Mouse (Mus musculus) small intestine, adult 2 months (tissue): ENCODE results near the gene Acap2. TPM values are rescaled to one million over a fixed set of nuclear protein-coding genes. Genes with fewer than 3 reads are reported as not detected.

Experiments
- H3K27ac ChIP-seq: fragments of 200-500 bp; 2 replicates; pipeline ENCODE4 v1.5.1; 2012; ENCODE audit warnings: low read depth, low read length, control low read depth, inconsistent platforms; ENCODE audit not compliant: insufficient read depth
- H3K27me3 ChIP-seq: fragments of 200-500 bp; 2 replicates; pipeline ENCODE4 v1.6.1; 2012; ENCODE audit warnings: mild to moderate bottlenecking, moderate library complexity, low read length, inconsistent platforms; ENCODE audit not compliant: control insufficient read depth, insufficient read depth
- H3K36me3 ChIP-seq: fragments of 200-500 bp; 2 replicates; pipeline ENCODE4 v1.6.1; 2012; ENCODE audit warnings: mild to moderate bottlenecking, low read length, control low read depth, inconsistent platforms; ENCODE audit not compliant: control insufficient read depth, insufficient read depth
- H3K4me1 ChIP-seq: fragments of 200-500 bp; 2 replicates; pipeline ENCODE4 v1.6.1; 2012; ENCODE audit warnings: low read length, inconsistent platforms, mixed read lengths; ENCODE audit not compliant: control insufficient read depth, insufficient read depth, insufficient read length
- H3K4me3 ChIP-seq: fragments of 200-500 bp; 2 replicates; pipeline ENCODE4 v1.5.1; 2012; ENCODE audit warnings: low read depth, mild to moderate bottlenecking, control low read depth, inconsistent platforms, low read length, moderate library complexity
- CTCF ChIP-seq: fragments of 200-500 bp; IDR thresholded peaks from 2 replicates; pipeline ENCODE4 v1.5.1; 2012; ENCODE audit warnings: low read depth, mild to moderate bottlenecking, control low read depth, inconsistent platforms, low read length, moderate library complexity, mixed read lengths; ENCODE audit not compliant: insufficient replicate concordance, insufficient read length; ENCODE audit errors: extremely low read depth
- POLR2A ChIP-seq: fragments of 200-500 bp; IDR thresholded peaks from 2 replicates; pipeline ENCODE4 v1.6.1; 2012; ENCODE audit warnings: low read depth, mild to moderate bottlenecking, control low read depth, inconsistent platforms, low read length, moderate library complexity
- WGBS: fragments of 180-500 bp; shearing (Covaris S2); methylation state at CpG from one replicate; pipeline ENCODE4 v1.1.7; 2018; 5-methylcytosine and 5-hydroxymethylcytosine counted together
- polyA plus RNA-seq: library from polyadenylated mRNA; depleted of rRNA; stranded (reverse); fragments of >200 nt; gene quantifications from 2 replicates; pipeline ENCODE4 v1.2.3, GENCODE M21; 2012

The Acap2 gene
- polyA plus RNA-seq, 1 experiment: 9.1 TPM

GRCm38 (mm10) chr16:31238281-31238680 lies 37.2 kb upstream of the Acap2 start:
- WGBS: 93% methylated on average over 5 of the region's 5 CpGs
- H3K4me1 ChIP-seq: peaks cover 22% of the 10 kb centered on the region
- no peaks in the 10 kb centered on the region for H3K27me3 ChIP-seq
- H3K4me3 ChIP-seq: no peak overlapping the region
- no peaks in the 10 kb centered on the region for H3K36me3 ChIP-seq
- no peak overlapping the region for H3K27ac ChIP-seq
- TF ChIP-seq CTCF (no peak), POLR2A (no peak)

DNA sequence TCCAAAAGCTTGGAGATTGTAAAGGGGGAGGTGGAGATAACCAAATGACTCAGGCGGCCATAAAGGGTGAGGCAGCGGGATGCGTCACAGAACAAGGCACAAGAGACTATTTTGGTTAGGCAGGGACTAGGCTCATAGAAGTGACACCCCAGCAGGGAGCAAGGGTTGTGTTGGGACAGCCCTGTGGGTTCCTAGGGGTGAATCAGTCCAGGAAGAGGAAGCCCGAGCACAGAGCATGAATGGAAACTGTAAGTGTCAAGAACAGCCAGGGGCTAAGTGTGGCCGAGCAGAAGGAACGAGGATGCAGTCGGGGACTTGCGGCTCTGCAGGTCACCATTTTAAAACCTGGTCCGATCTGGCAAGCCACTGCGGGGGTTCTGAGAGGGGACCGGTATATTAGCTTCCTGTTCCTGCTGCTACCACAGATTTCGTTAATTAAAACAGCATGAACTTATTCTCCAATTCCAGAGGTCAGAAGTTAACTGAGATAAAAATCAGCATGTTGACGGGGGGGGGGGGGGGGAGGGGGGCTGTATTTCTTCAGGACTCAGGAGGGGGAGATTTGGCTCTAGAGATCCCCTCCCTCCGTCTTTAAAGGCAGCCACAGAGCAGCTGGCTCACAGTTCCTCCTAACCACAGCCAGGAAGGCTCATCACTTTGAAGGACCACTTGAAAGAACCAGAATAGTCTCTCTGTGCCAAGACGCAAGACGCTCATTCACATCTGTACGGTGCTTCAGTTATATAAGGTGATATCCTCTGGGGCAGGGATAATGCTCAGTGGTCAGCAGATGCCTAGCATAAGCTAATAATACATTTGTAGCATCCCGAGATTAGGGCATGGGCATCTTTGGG lies 34.6 kb upstream of the Acap2 start:
- TF ChIP-seq POLR2A (0 out of 2 replicates have a peak, but pooled peaks have one; percentile 6), CTCF (no peak)
- H3K4me3 ChIP-seq: peak overlapping the region; percentile 46
- peaks cover 22% of the 10 kb centered on the region for H3K4me1 ChIP-seq
- H3K27me3 ChIP-seq: no peaks in the 10 kb centered on the region
- no peaks in the 10 kb centered on the region for H3K36me3 ChIP-seq
- 21% methylated on average over 18 of the region's 18 CpGs for WGBS
- H3K27ac ChIP-seq: no peak overlapping the region

- WGBS: 85% methylated on average over 12 of the region's 12 CpGs
- Histone ChIP-seq H3K36me3 (no peaks in the 10 kb centered on the region), H3K27ac (no peak overlapping the region), H3K27me3 (no peaks in the 10 kb centered on the region), H3K4me1 (peaks cover 22% of the 10 kb centered on the region), H3K4me3 (no peak overlapping the region)
- TF ChIP-seq POLR2A: no peak
- TF ChIP-seq CTCF: no peak
Observed at GRCm38 (mm10) chr16:31234808-31235456, 33.9 kb upstream of the Acap2 start.

- H3K27ac ChIP-seq: peak overlapping the region; percentile 36; the same call in 1 of the 2 replicates
- 53% methylated on average over 3 of the region's 3 CpGs for WGBS
- H3K36me3 ChIP-seq: no peaks in the 10 kb centered on the region
- no peak overlapping the region for H3K4me3 ChIP-seq
- no peak for TF ChIP-seq CTCF
- no peak for TF ChIP-seq POLR2A
- peaks cover 22% of the 10 kb centered on the region for H3K4me1 ChIP-seq
- H3K27me3 ChIP-seq: no peaks in the 10 kb centered on the region
Observed at GRCm38 (mm10) chr16:31234356-31234755, 33.3 kb upstream of the Acap2 start.

- Histone ChIP-seq H3K36me3 (no peaks in the 10 kb centered on the region), H3K4me1 (peaks cover 22% of the 10 kb centered on the region), H3K4me3 (peak overlapping the region; percentile 50), H3K27me3 (no peaks in the 10 kb centered on the region), H3K27ac (peak overlapping the region; percentile 70)
- WGBS: 8% methylated on average over 20 of the region's 20 CpGs
- TF ChIP-seq POLR2A (peak; percentile 28; the same call in 1 of the 2 replicates), CTCF (no peak)
Observed at GRCm38 (mm10) chr16:31233541-31234339, 32.7 kb upstream of the Acap2 start.

GRCm38 (mm10) chr16:31233167-31233498 lies 32.1 kb upstream of the Acap2 start:
- Histone ChIP-seq H3K4me3 (peak overlapping the region; percentile 50), H3K27ac (no peak overlapping the region), H3K27me3 (no peaks in the 10 kb centered on the region), H3K4me1 (peaks cover 22% of the 10 kb centered on the region), H3K36me3 (no peaks in the 10 kb centered on the region)
- WGBS: 13% methylated on average over 4 of the region's 4 CpGs
- TF ChIP-seq CTCF: no peak
- no peak for TF ChIP-seq POLR2A
